Mouse (Mus musculus) neural tube, embryonic 11.5 days (tissue): ENCODE data around the gene Ccr9. TPM values are rescaled to one million over a fixed set of nuclear protein-coding genes. Genes with fewer than 3 reads are reported as not detected.

ENCODE experiments used
- ATAC-seq: fragments of 200-750 bp; cut with Nextera tagmentation; 2 replicates; pipeline ENCODE4 v1.8.0; 2017; ENCODE audit warnings: moderate number of reproducible peaks, mild to moderate bottlenecking, moderate TSS enrichment, moderate library complexity; ENCODE audit not compliant: insufficient read depth, low FRiP score, low TSS enrichment
- DNase-seq: peaks from one replicate; pipeline ENCODE4 v3.0.0-alpha.2; 2015; ENCODE audit warnings: low spot score
- H3K27ac ChIP-seq: fragments of 300-500 bp; sonication (generic); 2 replicates; pipeline ENCODE4 v1.5.1; 2014; ENCODE audit warnings: low read depth, mild to moderate bottlenecking, low read length
- H3K27me3 ChIP-seq: fragments of 300-500 bp; sonication (generic); 2 replicates; pipeline ENCODE4 v1.6.1; 2014; ENCODE audit warnings: mild to moderate bottlenecking, low read length, mixed read lengths; ENCODE audit not compliant: control insufficient read depth, insufficient read depth
- H3K36me3 ChIP-seq: fragments of 300-500 bp; sonication (generic); 2 replicates; pipeline ENCODE4 v1.6.1; 2014; ENCODE audit warnings: mild to moderate bottlenecking, low read length, moderate library complexity, mixed read lengths; ENCODE audit not compliant: control insufficient read depth, insufficient read depth
- H3K4me1 ChIP-seq: fragments of 300-500 bp; sonication (generic); 2 replicates; pipeline ENCODE4 v1.6.1; 2014; ENCODE audit warnings: low read length, mixed read lengths; ENCODE audit not compliant: control insufficient read depth, insufficient read depth
- H3K4me2 ChIP-seq: fragments of 300-500 bp; sonication (generic); 2 replicates; pipeline ENCODE4 v1.6.1; 2014; ENCODE audit warnings: low read depth, mild to moderate bottlenecking, moderate library complexity
- H3K4me3 ChIP-seq: fragments of 300-500 bp; sonication (generic); 2 replicates; pipeline ENCODE4 v1.5.1; 2014; ENCODE audit warnings: low read depth, low read length
- H3K9ac ChIP-seq: fragments of 300-500 bp; sonication (generic); 2 replicates; pipeline ENCODE4 v1.6.1; 2014; ENCODE audit warnings: mild to moderate bottlenecking, low read length
- H3K9me3 ChIP-seq: fragments of 300-500 bp; sonication (generic); 2 replicates; pipeline ENCODE4 v1.6.1; 2016; ENCODE audit warnings: low read length; ENCODE audit not compliant: control insufficient read depth
- WGBS: fragments of 180-500 bp; shearing (Covaris S2); extraction: QIAGEN DNeasy Blood & Tissue Kit; methylation state at CpG from one replicate; pipeline ENCODE4 v1.1.7; 2014; 5-methylcytosine and 5-hydroxymethylcytosine counted together
- polyA plus RNA-seq: library from polyadenylated mRNA; unstranded; fragments of >200 nt; fragmentation: Nextera tagmentation; extraction: Ambion mirVana; gene quantifications from 2 replicates; pipeline ENCODE4 v1.2.1, GENCODE M21; 2014

The Ccr9 gene
- polyA plus RNA-seq, 1 experiment from 2014 or later, result 0.08 TPM

DNA sequence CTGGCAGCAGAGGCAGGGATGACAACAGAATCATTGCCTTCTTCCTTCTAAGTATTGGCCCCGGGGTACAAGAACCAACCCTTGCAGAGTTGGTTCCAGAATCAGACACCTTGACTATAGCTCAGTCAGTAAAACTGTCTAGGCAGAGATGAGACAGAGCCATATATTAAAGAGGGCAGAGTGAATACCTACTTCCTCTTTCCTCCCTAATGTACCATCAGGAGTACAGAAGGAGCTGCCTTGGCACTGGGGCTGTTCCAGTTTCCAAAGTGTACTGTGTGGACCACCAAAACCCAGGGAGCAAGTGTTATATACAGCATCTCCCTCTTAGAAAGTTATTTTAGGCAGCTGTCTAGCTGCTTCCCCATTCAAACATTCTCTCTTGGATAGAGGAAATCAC is 123.3 kb downstream of the Ccr9 start:
- Histone ChIP-seq H3K36me3 (no peaks in the 10 kb centered on the region), H3K4me2 (no peak overlapping the region), H3K4me1 (no peaks in the 10 kb centered on the region), H3K27me3 (no peaks in the 10 kb centered on the region), H3K9me3 (no peaks in the 10 kb centered on the region), H3K4me3 (no peak overlapping the region), H3K27ac (no peak overlapping the region), H3K9ac (no peak overlapping the region)
- 92% methylated on average over 1 of the region's 1 CpGs for WGBS
- DNase-seq (no peak), ATAC-seq (no peak)

DNA sequence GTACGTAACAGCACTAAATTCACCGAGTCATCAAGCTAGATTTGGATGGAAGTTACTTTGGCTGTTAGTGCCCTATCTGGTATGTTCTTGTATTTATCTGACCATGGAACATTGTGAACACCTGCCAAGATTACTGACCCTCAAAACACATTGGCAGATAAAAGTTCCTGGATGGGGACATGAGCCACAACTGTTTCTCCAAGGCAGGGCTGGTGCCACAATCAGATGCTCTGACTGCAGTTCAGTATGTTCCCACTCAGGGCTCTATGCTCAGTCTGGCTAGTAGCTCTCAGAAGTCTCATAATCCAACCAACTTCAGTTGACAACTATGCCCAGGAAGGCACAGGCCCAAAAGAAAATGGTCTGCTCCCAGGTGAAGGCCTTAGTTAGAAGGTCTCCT is 124.2 kb downstream of the Ccr9 start:
- no peak overlapping the region for H3K27ac ChIP-seq
- H3K9me3 ChIP-seq, result no peaks in the 10 kb centered on the region
- no peak overlapping the region for H3K9ac ChIP-seq
- H3K36me3 ChIP-seq, result no peaks in the 10 kb centered on the region
- H3K4me1 ChIP-seq, result no peaks in the 10 kb centered on the region
- 86% methylated on average over 2 of the region's 2 CpGs for WGBS
- no peak overlapping the region for H3K4me2 ChIP-seq
- ATAC-seq, result no peak
- no peak overlapping the region for H3K4me3 ChIP-seq
- H3K27me3 ChIP-seq, result no peaks in the 10 kb centered on the region
- no peak for DNase-seq

DNA sequence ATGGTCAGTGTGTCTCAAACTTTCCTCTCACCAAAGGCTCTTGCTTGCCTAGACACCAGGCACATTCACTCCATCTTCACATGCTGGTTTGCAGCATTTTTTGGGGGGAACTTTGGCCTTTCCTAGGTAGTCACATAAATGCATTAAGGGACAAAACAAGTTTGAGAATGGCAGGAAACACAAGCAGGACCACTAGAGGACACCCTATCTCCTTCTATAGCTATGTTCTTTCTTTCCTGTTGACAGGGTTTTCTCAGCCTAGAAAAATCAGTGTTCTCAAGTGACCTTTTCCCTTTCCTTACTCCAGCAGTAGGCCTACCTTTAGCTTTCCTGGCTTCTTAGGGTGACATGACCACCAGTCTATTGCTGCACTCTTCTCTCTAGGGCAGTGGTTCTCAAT is 124.7 kb downstream of the Ccr9 start:
- DNase-seq, result no peak
- Histone ChIP-seq H3K9ac (no peak overlapping the region), H3K27me3 (no peaks in the 10 kb centered on the region), H3K4me3 (no peak overlapping the region), H3K36me3 (no peaks in the 10 kb centered on the region), H3K4me2 (no peak overlapping the region), H3K4me1 (no peaks in the 10 kb centered on the region), H3K27ac (no peak overlapping the region), H3K9me3 (no peaks in the 10 kb centered on the region)
- no peak for ATAC-seq

DNA sequence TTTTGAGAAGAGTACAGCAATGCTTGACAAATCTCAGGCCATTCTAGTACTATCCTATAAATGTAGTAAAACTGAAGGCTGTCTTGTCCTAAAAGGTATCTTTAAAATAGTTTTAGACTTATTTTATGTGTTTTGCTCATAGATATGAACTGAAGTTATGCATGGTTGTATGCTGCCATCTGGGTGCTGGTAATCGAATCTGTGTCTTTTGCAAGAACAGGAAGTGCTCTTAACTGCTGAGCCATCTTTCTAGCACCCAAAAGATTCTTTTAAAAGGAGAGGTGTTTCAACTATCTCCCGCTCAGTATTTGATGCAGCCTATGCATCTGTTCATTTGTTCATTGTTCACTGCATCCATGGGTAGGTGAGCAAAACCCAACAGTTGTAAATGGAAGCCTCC is 127.0 kb downstream of the Ccr9 start:
- Histone ChIP-seq H3K36me3 (no peaks in the 10 kb centered on the region), H3K9me3 (no peaks in the 10 kb centered on the region), H3K4me2 (no peak overlapping the region), H3K27ac (no peak overlapping the region), H3K4me3 (no peak overlapping the region), H3K27me3 (no peaks in the 10 kb centered on the region), H3K9ac (no peak overlapping the region), H3K4me1 (no peaks in the 10 kb centered on the region)
- DNase-seq (no peak), ATAC-seq (no peak)
- WGBS, result 92% methylated on average over 2 of the region's 2 CpGs

DNA sequence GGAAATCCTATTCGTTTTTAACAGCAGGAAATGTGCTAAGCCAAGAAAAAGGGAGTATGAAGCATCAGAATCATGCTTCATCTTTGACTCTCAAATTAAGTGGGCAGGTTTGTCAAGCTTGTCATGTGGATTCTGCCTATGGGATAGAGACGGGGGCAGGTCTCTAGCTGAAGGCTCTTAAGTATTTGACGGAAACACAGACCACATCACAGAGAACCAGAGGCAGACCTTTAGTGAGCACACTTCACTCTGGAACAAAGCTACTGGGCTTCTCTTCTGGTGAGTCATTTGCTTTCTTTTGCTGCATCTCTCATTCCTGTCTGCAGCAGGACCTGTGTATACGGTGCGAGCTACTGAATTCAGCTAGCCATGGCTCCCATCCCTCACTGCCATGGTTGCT is 128.0 kb downstream of the Ccr9 start, which contains the start of gene Cxcr6:
Gene Cxcr6 (plus strand): TSS at position 209 of the 400 bp plus-strand sequence.
- 93% methylated on average over 5 of the region's 5 CpGs for WGBS

DNA sequence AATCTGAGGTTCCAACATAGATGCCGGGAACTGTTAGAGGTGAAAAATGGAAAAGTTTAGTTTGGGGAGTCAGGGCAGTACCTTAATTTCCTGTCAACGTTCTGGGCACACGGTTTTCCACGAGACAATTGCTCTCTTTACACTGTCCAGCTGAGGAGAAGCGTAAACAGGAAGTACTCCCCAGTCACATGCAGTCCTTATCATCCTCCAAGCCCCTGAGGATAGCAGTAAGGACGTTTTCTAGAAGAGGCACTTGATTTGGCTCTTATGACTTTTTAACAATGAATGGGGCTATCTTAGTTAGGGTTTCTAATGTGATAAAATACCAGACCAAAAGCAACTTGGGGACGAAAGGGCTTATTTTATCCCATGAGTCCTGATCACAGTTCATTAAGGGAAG is 130.3 kb downstream of the Ccr9 start:
- 0 out of 2 replicates have a peak, but pooled peaks cover 2% of the 10 kb centered on the region for H3K36me3 ChIP-seq
- DNase-seq (no peak), ATAC-seq (no peak)
- no peak overlapping the region for H3K4me3 ChIP-seq
- H3K27me3 ChIP-seq, result no peaks in the 10 kb centered on the region
- no peak overlapping the region for H3K27ac ChIP-seq
- H3K9me3 ChIP-seq, result no peaks in the 10 kb centered on the region
- WGBS, result 83% methylated on average over 7 of the region's 7 CpGs
- no peak overlapping the region for H3K9ac ChIP-seq
- H3K4me2 ChIP-seq, result no peak overlapping the region
- H3K4me1 ChIP-seq, result no peaks in the 10 kb centered on the region

More for the DNA sequence above, 128.0 kb downstream of the Ccr9 start, which contains the start of gene Cxcr6:
- no peak within 1 kb of the TSS for H3K27ac ChIP-seq
- no peaks in the 10 kb centered on the region for H3K4me1 ChIP-seq
- no peaks in the 10 kb centered on the region for H3K27me3 ChIP-seq
- no peaks in the 10 kb centered on the region for H3K36me3 ChIP-seq
- H3K4me3 ChIP-seq, result no peak within 1 kb of the TSS
- H3K9ac ChIP-seq, result no peak within 1 kb of the TSS
- no peak for ATAC-seq
- H3K4me2 ChIP-seq, result no peak within 1 kb of the TSS
- no peaks in the 10 kb centered on the region for H3K9me3 ChIP-seq
- DNase-seq, result no peak

DNA sequence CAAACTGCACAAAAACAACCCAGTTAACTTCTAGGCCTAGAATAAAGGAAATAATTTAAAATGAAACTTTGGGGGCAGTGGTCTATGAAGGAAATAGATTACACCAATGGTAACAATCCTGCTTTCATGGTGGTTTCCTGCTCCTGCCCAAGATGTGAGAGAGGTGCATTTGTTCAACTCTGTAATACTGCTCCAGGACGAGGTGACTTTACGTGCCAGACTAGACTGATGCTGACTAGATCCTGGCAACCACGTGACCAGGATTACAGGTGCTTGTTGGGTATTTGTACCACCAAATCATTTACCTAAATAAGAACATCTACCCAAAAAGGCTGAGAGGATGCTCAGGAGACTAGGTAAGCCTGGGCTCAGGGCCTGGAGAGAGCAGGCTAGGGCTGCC is 133.6 kb downstream of the Ccr9 start:
- 90% methylated on average over 3 of the region's 3 CpGs for WGBS
- Histone ChIP-seq H3K4me1 (no peaks in the 10 kb centered on the region), H3K9me3 (no peaks in the 10 kb centered on the region), H3K36me3 (peaks cover 6% of the 10 kb centered on the region; the same call in 1 of the 2 replicates), H3K27ac (no peak overlapping the region), H3K4me3 (no peak overlapping the region), H3K27me3 (no peaks in the 10 kb centered on the region), H3K9ac (no peak overlapping the region), H3K4me2 (no peak overlapping the region)
- no peak for DNase-seq
- ATAC-seq, result no peak

DNA sequence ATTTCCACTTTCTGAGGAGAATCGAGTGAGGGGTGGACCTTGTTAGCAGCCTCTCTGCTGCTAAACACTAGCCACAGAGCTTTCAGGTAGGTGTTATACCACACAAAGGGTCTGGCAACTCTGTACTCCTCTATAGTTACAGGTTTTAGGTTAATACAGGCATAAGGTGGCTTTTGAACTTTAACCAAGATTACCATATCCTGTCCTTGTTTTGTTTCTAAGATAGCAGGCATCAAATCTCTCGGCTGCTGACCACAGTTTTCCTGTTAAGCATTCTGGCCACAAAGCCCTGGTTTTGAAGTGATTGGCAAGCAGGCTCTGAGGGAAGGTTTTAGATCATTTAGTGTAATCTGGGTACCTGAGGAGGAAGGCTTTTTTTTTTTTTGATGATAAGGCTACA is 136.1 kb downstream of the Ccr9 start:
- Histone ChIP-seq H3K4me2 (no peak overlapping the region), H3K4me1 (no peaks in the 10 kb centered on the region), H3K4me3 (no peak overlapping the region), H3K27ac (no peak overlapping the region), H3K9ac (no peak overlapping the region), H3K9me3 (no peaks in the 10 kb centered on the region), H3K36me3 (peaks cover 6% of the 10 kb centered on the region; the same call in 1 of the 2 replicates), H3K27me3 (no peaks in the 10 kb centered on the region)
- 84% methylated on average over 2 of the region's 2 CpGs for WGBS
- ATAC-seq (no peak), DNase-seq (no peak)

DNA sequence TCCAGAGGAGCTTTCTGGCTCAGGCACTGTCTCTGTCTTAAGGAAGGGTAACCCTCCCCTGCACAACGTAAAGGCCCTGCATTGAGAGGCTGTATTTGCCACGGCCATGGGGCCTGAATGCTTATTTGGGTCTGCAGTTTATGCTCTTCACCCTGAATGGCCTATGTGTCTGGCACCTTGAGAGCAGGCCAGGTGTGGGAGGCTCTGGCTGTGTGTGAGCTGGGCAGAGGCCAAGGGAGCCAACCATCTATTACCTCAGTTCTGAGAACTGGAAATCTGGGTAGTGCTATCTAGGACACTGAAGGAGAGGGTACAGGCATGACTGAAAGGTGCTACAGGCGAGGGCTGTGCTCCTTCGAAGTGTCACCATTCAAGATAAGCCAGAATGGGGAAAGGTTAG is 136.6 kb downstream of the Ccr9 start:
- H3K9ac ChIP-seq, result no peak overlapping the region
- ATAC-seq (no peak), DNase-seq (no peak)
- no peak overlapping the region for H3K4me2 ChIP-seq
- H3K4me3 ChIP-seq, result no peak overlapping the region
- no peaks in the 10 kb centered on the region for H3K4me1 ChIP-seq
- no peaks in the 10 kb centered on the region for H3K9me3 ChIP-seq
- H3K27me3 ChIP-seq, result no peaks in the 10 kb centered on the region
- H3K36me3 ChIP-seq, result peaks cover 6% of the 10 kb centered on the region; the same call in 1 of the 2 replicates
- WGBS, result 86% methylated on average over 4 of the region's 4 CpGs
- no peak overlapping the region for H3K27ac ChIP-seq
